Mouse (Mus musculus) embryonic facial prominence, embryonic 12.5 days (tissue): ENCODE data around the gene Atp2b1. TPM values are rescaled to one million over a fixed set of nuclear protein-coding genes. Genes with fewer than 3 reads are reported as not detected.
A peak's percentile ranks its signal among the peaks of the same experiment; 100 is the strongest.

Experiments
- ATAC-seq: fragments of 200-750 bp; cut with Nextera tagmentation; 2 replicates; pipeline ENCODE4 v1.8.0; 2017; ENCODE audit not compliant: insufficient number of reproducible peaks, insufficient read depth, low FRiP score, low TSS enrichment
- H3K27ac ChIP-seq: fragments of 300-500 bp; sonication (generic); 2 replicates; pipeline ENCODE4 v1.5.1; 2016; ENCODE audit warnings: mild to moderate bottlenecking
- H3K27me3 ChIP-seq: fragments of 300-500 bp; sonication (generic); 2 replicates; pipeline ENCODE4 v1.6.1; 2016; ENCODE audit warnings: mild to moderate bottlenecking, moderate library complexity
- H3K36me3 ChIP-seq: fragments of 300-500 bp; sonication (generic); 2 replicates; pipeline ENCODE4 v1.6.1; 2016; ENCODE audit warnings: mild to moderate bottlenecking
- H3K4me1 ChIP-seq: fragments of 300-500 bp; sonication (generic); 2 replicates; pipeline ENCODE4 v1.6.1; 2016
- H3K4me2 ChIP-seq: fragments of 300-500 bp; sonication (generic); replicated peaks from 2 replicates; pipeline ENCODE4 v1.6.1; 2016; ENCODE audit warnings: mild to moderate bottlenecking, moderate library complexity
- H3K4me3 ChIP-seq: fragments of 300-500 bp; sonication (generic); 2 replicates; pipeline ENCODE4 v1.5.1; 2016; ENCODE audit warnings: mild to moderate bottlenecking
- H3K9ac ChIP-seq: fragments of 300-500 bp; sonication (generic); 2 replicates; pipeline ENCODE4 v1.6.1; 2016; ENCODE audit warnings: mild to moderate bottlenecking, moderate library complexity
- H3K9me3 ChIP-seq: fragments of 300-500 bp; sonication (generic); 2 replicates; pipeline ENCODE4 v1.6.1; 2016; ENCODE audit warnings: mild to moderate bottlenecking, moderate library complexity
- whole genome bisulfite sequencing: fragments of 180-500 bp; shearing (Covaris S2); methylation state at CpG from one replicate; pipeline ENCODE4 v1.1.7; 2016; 5-methylcytosine and 5-hydroxymethylcytosine counted together
- polyA plus RNA-seq: library from polyadenylated mRNA; unstranded; fragments of >200 nt; fragmentation: Nextera tagmentation; extraction: Ambion mirVana; gene quantifications from 2 replicates; pipeline ENCODE4 v1.2.1, GENCODE M21; 2016

Gene Atp2b1
- 103 and 111 TPM in 2 replicates for polyA plus RNA-seq

DNA sequence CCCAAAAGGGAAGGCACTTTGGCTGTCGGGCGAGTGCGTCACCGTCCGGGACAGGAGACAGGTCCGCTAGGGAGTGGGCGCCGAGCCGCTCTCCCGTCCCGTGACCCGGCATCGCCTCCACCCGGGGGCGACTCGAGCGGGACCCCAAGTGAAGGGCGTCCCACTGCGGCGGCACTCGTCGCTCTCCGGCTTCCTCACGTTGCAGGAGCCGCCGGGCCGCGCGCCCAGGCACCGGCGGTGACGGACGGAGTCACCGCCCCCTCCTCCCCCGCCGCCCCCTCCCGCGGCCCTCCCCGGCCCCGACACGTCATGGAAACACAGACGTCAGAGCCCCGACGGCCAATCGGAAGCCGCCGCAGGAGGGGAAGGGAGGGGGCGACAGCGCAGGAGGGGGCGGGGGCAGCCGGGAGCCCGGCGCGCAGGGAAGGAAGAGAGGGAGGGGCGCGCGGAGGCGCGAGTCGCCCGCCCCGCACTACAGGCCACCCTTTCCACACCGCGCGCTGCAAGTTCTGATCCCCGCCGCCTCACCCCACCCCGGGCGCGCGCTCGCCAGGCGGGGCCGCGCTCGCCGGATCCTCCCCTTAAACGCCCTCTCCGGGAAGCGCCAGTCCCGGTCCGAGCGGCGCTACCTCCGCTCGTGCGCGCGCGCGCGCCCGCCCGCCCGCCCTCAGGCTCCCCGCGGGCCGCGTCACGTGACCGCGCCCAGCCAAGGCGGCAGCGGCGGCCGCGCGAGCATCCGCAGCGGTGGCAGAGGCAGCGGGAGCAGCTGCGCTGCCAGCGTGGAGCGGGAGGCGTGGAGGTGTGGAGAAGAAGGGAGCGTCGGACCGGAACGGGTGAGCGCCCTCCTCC is at the start of gene Atp2b1:
TSS of gene Atp2b1 (plus strand) at position 446 of the 849 bp plus-strand sequence.
- WGBS, result under 1% methylated on average over 90 of the region's 120 CpGs
- Histone ChIP-seq H3K4me3 (peak within 1 kb of the TSS; percentile 97), H3K36me3 (no peaks in the 10 kb centered on the region), H3K9me3 (no peaks in the 10 kb centered on the region), H3K4me1 (peaks cover 6% of the 10 kb centered on the region; the same call in 1 of the 2 replicates), H3K9ac (peak within 1 kb of the TSS; percentile 90), H3K27me3 (no peaks in the 10 kb centered on the region), H3K4me2 (peak within 1 kb of the TSS; percentile 95), H3K27ac (peak within 1 kb of the TSS; percentile 99)
- ATAC-seq, result peak; percentile 95

DNA sequence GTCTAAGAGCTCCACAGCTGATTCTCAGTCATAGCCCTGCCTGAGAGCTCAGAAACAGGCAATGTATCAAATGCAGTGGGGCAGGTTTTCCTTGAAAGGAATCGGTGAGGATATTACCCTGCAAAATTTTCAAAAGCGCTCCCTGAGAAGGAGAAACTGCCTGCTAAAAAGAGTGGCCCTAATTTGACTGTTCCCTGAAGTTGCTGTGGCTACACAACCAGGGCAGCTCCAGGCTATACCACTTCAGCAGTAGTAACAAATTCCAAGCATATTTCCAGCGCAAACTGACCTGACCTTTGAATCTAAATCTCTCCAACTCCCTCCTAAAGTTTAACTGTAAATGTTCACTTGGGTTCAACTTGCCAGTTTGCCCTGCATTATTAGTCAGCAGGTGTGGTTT is 49.4 kb upstream of the Atp2b1 start:
- Histone ChIP-seq H3K4me3 (no peak overlapping the region), H3K27ac (no peak overlapping the region), H3K4me1 (no peaks in the 10 kb centered on the region), H3K9ac (no peak overlapping the region), H3K27me3 (no peaks in the 10 kb centered on the region), H3K4me2 (no peak overlapping the region), H3K9me3 (no peaks in the 10 kb centered on the region), H3K36me3 (no peaks in the 10 kb centered on the region)
- no peak for ATAC-seq
- 53% methylated on average over 3 of the region's 3 CpGs for WGBS

DNA sequence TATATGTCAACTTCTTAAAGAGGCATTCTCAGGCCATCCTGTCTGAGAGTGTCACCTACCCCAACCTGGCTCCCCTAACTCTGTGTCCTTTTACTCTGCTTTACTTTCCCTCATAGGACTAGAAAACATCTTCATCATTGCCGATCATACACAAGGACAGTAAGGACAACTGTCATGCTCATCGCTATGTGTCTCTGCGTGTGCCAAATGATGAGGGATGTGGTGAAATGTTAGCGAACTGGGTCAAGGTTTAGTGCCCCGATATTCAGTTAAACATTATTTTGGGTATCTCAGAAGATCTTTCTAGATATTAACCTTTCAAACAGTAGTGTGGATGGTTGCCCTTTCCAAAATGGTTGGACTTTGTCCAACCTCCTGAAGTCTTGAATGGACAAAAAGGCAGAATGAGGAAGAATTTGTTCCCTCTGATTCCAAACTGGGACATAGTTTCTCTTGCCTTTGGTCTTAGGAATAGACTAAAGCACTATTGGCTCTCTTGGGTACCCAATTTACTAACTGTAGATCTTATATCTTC is 47.3 kb upstream of the Atp2b1 start:
- Histone ChIP-seq H3K4me1 (no peaks in the 10 kb centered on the region), H3K36me3 (no peaks in the 10 kb centered on the region), H3K9ac (no peak overlapping the region), H3K27ac (no peak overlapping the region), H3K27me3 (no peaks in the 10 kb centered on the region), H3K9me3 (no peaks in the 10 kb centered on the region), H3K4me3 (no peak overlapping the region), H3K4me2 (no peak overlapping the region)
- 95% methylated on average over 5 of the region's 5 CpGs for WGBS
- ATAC-seq, result no peak

DNA sequence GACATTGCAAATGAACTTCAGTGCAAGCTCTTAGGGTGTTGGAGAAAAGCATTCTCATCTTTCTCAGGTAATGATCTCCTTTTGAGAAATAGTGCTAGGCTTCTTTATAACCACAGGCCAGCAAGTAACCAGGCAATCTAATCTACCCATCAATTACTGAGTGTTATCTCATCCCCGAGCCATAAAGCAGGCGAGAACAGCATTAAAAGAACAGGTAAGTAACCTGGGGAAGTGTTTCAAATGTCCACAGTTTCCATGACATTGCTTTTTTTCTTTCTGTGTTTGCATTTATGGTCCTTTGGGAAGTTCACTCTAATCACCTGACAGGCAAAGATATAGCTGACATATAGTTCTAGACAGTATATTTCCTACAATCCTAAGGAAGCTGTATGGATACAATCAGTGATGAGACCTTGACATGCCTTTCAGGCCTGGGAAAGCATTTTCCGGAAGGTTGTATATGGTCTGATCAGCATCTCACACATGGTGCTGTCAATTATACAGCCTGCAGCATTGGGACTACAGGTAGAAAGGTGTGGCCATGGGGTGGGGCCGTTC is 45.8 kb upstream of the Atp2b1 start:
- no peak overlapping the region for H3K4me2 ChIP-seq
- ATAC-seq, result no peak
- no peak overlapping the region for H3K9ac ChIP-seq
- no peak overlapping the region for H3K27ac ChIP-seq
- no peaks in the 10 kb centered on the region for H3K27me3 ChIP-seq
- 83% methylated on average over 4 of the region's 4 CpGs for WGBS
- H3K4me1 ChIP-seq, result no peaks in the 10 kb centered on the region
- H3K4me3 ChIP-seq, result no peak overlapping the region
- H3K36me3 ChIP-seq, result no peaks in the 10 kb centered on the region
- H3K9me3 ChIP-seq, result no peaks in the 10 kb centered on the region

DNA sequence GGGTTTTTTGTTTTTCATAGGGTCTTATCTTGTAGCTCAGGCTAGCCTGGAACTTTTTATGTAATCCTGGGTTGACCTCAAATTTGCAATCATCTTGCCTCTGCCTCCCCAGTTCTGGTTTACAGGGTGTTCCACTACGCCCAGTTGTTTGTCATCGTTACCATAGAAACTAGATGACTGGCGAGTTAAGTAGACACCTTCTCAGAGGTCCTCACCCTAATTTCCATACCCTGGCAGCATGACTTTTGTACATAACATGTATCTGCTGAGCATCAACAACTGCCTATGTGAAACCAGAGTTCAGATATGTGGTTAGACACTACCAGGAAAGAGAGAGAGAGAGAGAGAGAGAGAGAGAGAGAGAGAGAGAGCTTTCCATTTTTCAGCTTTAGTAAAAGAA is 36.4 kb upstream of the Atp2b1 start:
- ATAC-seq, result no peak
- H3K27ac ChIP-seq, result no peak overlapping the region
- H3K4me3 ChIP-seq, result no peak overlapping the region
- H3K4me1 ChIP-seq, result no peaks in the 10 kb centered on the region
- 74% methylated on average over 3 of the region's 3 CpGs for WGBS
- H3K9me3 ChIP-seq, result no peaks in the 10 kb centered on the region
- no peaks in the 10 kb centered on the region for H3K36me3 ChIP-seq
- no peaks in the 10 kb centered on the region for H3K27me3 ChIP-seq
- no peak overlapping the region for H3K9ac ChIP-seq
- no peak overlapping the region for H3K4me2 ChIP-seq

DNA sequence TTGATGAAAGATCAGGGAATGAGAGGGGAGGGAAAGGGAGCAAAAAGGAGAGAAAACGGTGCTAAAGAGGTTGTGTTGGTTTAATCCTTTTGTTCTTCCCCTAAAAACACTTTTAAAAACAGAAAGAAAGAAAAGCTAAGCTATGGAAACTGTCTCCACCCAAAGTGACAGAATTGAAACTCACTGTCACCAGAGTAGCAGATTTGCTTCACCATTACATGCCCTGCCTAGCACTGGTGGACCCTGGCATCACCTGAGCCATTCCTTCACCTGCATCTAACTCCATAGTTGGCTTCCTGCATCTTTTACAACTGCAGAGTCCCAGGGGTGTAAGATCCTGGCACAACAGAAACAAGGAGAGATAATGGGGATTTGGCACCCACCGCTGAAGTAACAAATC is 35.6 kb upstream of the Atp2b1 start:
- Histone ChIP-seq H3K36me3 (no peaks in the 10 kb centered on the region), H3K9me3 (no peaks in the 10 kb centered on the region), H3K9ac (no peak overlapping the region), H3K27me3 (no peaks in the 10 kb centered on the region), H3K4me2 (no peak overlapping the region), H3K4me1 (no peaks in the 10 kb centered on the region), H3K27ac (no peak overlapping the region), H3K4me3 (no peak overlapping the region)
- 68% methylated on average over 2 of the region's 2 CpGs for WGBS
- ATAC-seq, result no peak

DNA sequence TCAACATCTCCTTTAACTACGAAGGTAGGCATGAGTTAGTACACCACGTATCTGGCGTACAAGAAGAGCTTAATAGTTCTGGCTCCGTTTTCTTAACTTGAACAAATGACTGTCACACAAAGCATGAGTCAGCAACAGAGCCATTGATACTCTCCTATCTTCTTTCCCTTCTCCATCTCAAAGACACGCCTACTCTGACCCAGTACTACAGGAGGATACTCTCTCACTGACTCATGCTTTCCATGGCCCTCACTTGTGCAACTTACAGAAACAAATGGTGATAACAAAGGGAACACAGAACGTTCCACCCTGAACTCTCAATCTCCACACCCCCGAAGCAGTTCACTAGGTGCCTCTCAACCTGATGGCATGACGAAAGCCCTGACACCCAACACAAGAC is 34.1 kb upstream of the Atp2b1 start:
- Histone ChIP-seq H3K9ac (no peak overlapping the region), H3K4me2 (no peak overlapping the region), H3K36me3 (no peaks in the 10 kb centered on the region), H3K27me3 (no peaks in the 10 kb centered on the region), H3K4me1 (no peaks in the 10 kb centered on the region), H3K9me3 (no peaks in the 10 kb centered on the region), H3K4me3 (no peak overlapping the region), H3K27ac (no peak overlapping the region)
- no peak for ATAC-seq
- WGBS, result 88% methylated on average over 8 of the region's 8 CpGs

DNA sequence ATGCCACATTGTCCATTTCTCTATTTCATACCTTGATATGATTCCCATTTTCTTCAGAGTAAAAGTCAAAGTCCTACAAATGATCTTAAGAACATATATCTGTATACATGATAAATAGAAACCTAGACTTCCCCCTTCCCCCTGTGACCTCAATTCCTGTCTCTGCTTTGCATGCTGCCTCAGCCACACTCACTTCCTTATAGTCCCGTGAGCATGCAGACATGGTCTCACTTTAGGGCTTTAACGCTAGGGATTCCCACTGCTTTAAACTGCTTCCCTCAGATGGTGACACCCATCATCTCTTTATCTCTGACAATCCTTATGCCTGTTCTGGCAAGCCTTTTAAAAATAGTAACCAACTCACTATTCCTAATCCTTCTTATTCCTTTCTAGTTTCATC is 33.5 kb upstream of the Atp2b1 start:
- H3K4me3 ChIP-seq, result no peak overlapping the region
- no peaks in the 10 kb centered on the region for H3K27me3 ChIP-seq
- no peak for ATAC-seq
- no peak overlapping the region for H3K9ac ChIP-seq
- no peaks in the 10 kb centered on the region for H3K4me1 ChIP-seq
- no peak overlapping the region for H3K4me2 ChIP-seq
- no peak overlapping the region for H3K27ac ChIP-seq
- WGBS, result 84% methylated on average over 2 of the region's 2 CpGs
- no peaks in the 10 kb centered on the region for H3K9me3 ChIP-seq
- no peaks in the 10 kb centered on the region for H3K36me3 ChIP-seq

DNA sequence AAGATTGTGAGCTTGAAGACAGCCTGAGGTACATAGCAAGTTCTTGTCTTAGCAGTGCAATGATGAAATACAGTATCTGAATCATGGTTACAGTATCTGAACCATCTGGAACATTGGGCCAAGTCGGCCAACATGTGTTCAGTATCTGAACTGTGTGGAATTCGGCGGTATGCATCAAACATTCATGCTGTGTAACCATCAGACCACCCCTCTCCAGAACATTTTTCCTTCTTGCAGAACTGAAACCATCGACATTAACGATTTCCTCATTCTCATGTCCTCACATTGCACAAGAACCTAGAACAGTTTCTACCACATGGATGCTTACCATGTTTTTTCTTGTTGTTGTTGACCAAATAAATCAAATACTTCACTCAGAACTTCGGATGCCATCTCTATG is 32.7 kb upstream of the Atp2b1 start:
- ATAC-seq, result no peak
- no peaks in the 10 kb centered on the region for H3K36me3 ChIP-seq
- no peak overlapping the region for H3K4me3 ChIP-seq
- no peak overlapping the region for H3K27ac ChIP-seq
- H3K27me3 ChIP-seq, result no peaks in the 10 kb centered on the region
- no peak overlapping the region for H3K4me2 ChIP-seq
- no peak overlapping the region for H3K9ac ChIP-seq
- WGBS, result 88% methylated on average over 6 of the region's 6 CpGs
- H3K9me3 ChIP-seq, result no peaks in the 10 kb centered on the region
- no peaks in the 10 kb centered on the region for H3K4me1 ChIP-seq

DNA sequence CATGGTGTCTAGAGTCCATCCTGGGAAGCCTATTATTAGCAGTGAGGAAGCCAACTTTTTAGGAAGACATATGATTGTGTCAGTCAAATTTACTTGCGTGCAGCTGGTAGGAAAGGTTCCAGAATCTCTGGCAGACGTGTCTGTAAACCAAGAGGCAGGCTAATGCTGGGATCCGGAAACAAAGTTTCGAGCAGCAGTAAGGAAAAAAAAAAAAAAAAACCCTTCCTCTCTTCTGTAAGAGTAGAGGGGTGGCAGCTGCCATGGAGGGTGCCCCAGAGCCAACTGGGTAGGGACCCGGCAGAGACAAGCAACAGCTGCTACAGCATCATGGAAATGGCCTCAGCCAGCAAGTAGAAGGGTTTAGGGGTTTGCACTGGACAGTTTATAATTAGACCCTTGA is 31.6 kb upstream of the Atp2b1 start:
- no peaks in the 10 kb centered on the region for H3K9me3 ChIP-seq
- 84% methylated on average over 5 of the region's 5 CpGs for WGBS
- no peaks in the 10 kb centered on the region for H3K27me3 ChIP-seq
- H3K4me1 ChIP-seq, result no peaks in the 10 kb centered on the region
- H3K4me3 ChIP-seq, result no peak overlapping the region
- no peak overlapping the region for H3K9ac ChIP-seq
- no peak overlapping the region for H3K27ac ChIP-seq
- H3K4me2 ChIP-seq, result no peak overlapping the region
- ATAC-seq, result no peak
- H3K36me3 ChIP-seq, result no peaks in the 10 kb centered on the region

DNA sequence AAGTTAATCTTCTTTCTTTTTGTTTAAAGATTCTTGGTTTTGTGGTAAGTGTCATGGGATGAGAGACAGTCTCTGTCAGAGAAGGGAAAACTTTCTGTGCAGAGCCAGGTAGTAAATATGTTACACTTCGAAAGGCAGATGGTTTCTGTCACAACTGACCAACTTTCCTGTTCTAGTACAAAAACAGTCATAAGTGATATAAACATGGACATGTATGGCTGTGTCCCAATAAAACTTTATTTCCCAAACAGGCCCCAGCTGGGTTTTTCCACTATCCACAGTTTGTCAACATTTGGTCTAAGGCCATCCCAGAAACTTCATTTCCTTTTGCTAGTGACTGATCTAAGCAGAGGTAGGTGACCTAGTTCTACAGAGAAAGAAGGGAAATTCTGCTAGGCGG is 29.8 kb upstream of the Atp2b1 start:
- H3K4me3 ChIP-seq, result no peak overlapping the region
- no peaks in the 10 kb centered on the region for H3K27me3 ChIP-seq
- H3K36me3 ChIP-seq, result no peaks in the 10 kb centered on the region
- no peak for ATAC-seq
- no peak overlapping the region for H3K27ac ChIP-seq
- WGBS, result 90% methylated on average over 2 of the region's 2 CpGs
- H3K4me2 ChIP-seq, result no peak overlapping the region
- H3K4me1 ChIP-seq, result no peaks in the 10 kb centered on the region
- H3K9ac ChIP-seq, result no peak overlapping the region
- no peaks in the 10 kb centered on the region for H3K9me3 ChIP-seq

DNA sequence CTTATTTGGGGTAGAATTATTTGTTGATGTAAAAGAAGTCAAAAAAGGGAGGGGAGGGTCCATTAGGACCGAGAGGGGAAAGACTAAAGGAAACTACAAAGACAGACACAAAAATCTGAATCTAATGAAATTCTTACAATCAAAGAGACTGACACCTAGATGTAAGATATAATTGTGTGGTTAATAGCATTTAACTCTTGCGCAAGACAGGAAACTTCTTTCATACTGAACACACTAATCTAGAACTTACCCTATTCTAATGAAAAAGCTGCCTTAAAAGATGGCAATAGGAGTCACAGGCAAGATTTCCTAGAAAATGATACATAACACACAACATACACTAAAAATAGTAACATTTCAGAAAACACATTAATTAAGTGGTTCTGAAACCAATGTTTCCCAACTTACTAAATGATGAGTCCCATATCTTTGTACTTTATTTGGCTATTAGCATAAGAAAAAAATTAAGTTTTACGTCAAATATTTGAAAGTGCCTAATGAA is 27.4 kb upstream of the Atp2b1 start:
- no peaks in the 10 kb centered on the region for H3K4me1 ChIP-seq
- H3K27me3 ChIP-seq, result no peaks in the 10 kb centered on the region
- H3K36me3 ChIP-seq, result no peaks in the 10 kb centered on the region
- no peak for ATAC-seq
- no peak overlapping the region for H3K27ac ChIP-seq
- no peak overlapping the region for H3K4me2 ChIP-seq
- H3K4me3 ChIP-seq, result no peak overlapping the region
- H3K9me3 ChIP-seq, result 0 out of 2 replicates have a peak, but pooled peaks cover 5% of the 10 kb centered on the region
- WGBS, result 88% methylated on average over 3 of the region's 3 CpGs
- H3K9ac ChIP-seq, result no peak overlapping the region
